Mouse (Mus musculus) forebrain, postnatal 0 days (tissue): ENCODE data around the gene Slc39a10. TPM values are rescaled to one million over a fixed set of nuclear protein-coding genes. Genes with fewer than 3 reads are reported as not detected.

ENCODE experiments used
- ATAC-seq: fragments of 200-750 bp; cut with Nextera tagmentation; 2 replicates; pipeline ENCODE4 v1.8.0; 2017; ENCODE audit warnings: mild to moderate bottlenecking, moderate library complexity
- DNase-seq: peaks from one replicate; pipeline ENCODE4 v3.0.0-alpha.2; 2015
- H3K27ac ChIP-seq: fragments of 300-500 bp; sonication (generic); 2 replicates; pipeline ENCODE4 v1.5.1; 2014; ENCODE audit warnings: low read depth, mild to moderate bottlenecking, antibody characterized with exemption, low read length, moderate library complexity, mixed read lengths
- H3K27me3 ChIP-seq: fragments of 300-500 bp; sonication (generic); 2 replicates; pipeline ENCODE4 v1.6.1; 2014; ENCODE audit warnings: mild to moderate bottlenecking, low read length, mixed read lengths; ENCODE audit not compliant: insufficient read depth
- H3K36me3 ChIP-seq: fragments of 300-500 bp; sonication (generic); 2 replicates; pipeline ENCODE4 v1.6.1; 2014; ENCODE audit warnings: mild to moderate bottlenecking, moderate library complexity; ENCODE audit not compliant: insufficient read depth
- H3K4me1 ChIP-seq: fragments of 300-500 bp; sonication (generic); 2 replicates; pipeline ENCODE4 v1.6.1; 2014; ENCODE audit warnings: antibody characterized with exemption; ENCODE audit not compliant: insufficient read depth
- H3K4me2 ChIP-seq: fragments of 300-500 bp; sonication (generic); 2 replicates; pipeline ENCODE4 v1.6.1; 2014; ENCODE audit warnings: low read depth, mild to moderate bottlenecking, moderate library complexity
- H3K4me3 ChIP-seq: fragments of 300-500 bp; sonication (generic); 2 replicates; pipeline ENCODE4 v1.5.1; 2014; ENCODE audit warnings: low read depth, low read length, mixed read lengths
- H3K9ac ChIP-seq: fragments of 300-500 bp; sonication (generic); 2 replicates; pipeline ENCODE4 v1.6.1; 2014; ENCODE audit warnings: mild to moderate bottlenecking
- H3K9me3 ChIP-seq: fragments of 300-500 bp; sonication (generic); 2 replicates; pipeline ENCODE4 v1.6.1; 2016; ENCODE audit warnings: low read length
- CTCF ChIP-seq: sonication (generic); IDR thresholded peaks from 2 replicates; pipeline ENCODE4 v1.5.1; 2016; ENCODE audit warnings: antibody characterized with exemption, control low read depth, low read depth
- WGBS: fragments of 180-500 bp; shearing (Covaris S2); extraction: QIAGEN DNeasy Blood & Tissue Kit; methylation state at CpG from one replicate; pipeline ENCODE4 v1.1.7; 2014; 5-methylcytosine and 5-hydroxymethylcytosine counted together
- polyA plus RNA-seq: library from polyadenylated mRNA; unstranded; fragments of >200 nt; fragmentation: Nextera tagmentation; extraction: Ambion mirVana; gene quantifications from 2 replicates; pipeline ENCODE4 v1.2.1, GENCODE M21; 2015
- total RNA-seq: library from RNA; depleted of rRNA; stranded (reverse); fragments of >200 nt; gene quantifications from 2 replicates; pipeline ENCODE4 v1.2.3, GENCODE M21; 2014

The Slc39a10 gene
- total and polyA plus RNA-seq, 2 experiments from 2014 or later = 48.3 to 79.9 TPM

GRCm38 (mm10) chr1:46916237-46916636 is 23.6 kb upstream of the Slc39a10 start:
- no peaks in the 10 kb centered on the region for H3K9me3 ChIP-seq
- H3K36me3 ChIP-seq = no peaks in the 10 kb centered on the region
- H3K27ac ChIP-seq = no peak overlapping the region
- ATAC-seq (no peak), DNase-seq (no peak)
- no peak overlapping the region for H3K4me2 ChIP-seq
- no peaks in the 10 kb centered on the region for H3K27me3 ChIP-seq
- H3K4me3 ChIP-seq = no peak overlapping the region
- no peak overlapping the region for H3K9ac ChIP-seq
- no peak for TF ChIP-seq CTCF
- no peaks in the 10 kb centered on the region for H3K4me1 ChIP-seq

DNA sequence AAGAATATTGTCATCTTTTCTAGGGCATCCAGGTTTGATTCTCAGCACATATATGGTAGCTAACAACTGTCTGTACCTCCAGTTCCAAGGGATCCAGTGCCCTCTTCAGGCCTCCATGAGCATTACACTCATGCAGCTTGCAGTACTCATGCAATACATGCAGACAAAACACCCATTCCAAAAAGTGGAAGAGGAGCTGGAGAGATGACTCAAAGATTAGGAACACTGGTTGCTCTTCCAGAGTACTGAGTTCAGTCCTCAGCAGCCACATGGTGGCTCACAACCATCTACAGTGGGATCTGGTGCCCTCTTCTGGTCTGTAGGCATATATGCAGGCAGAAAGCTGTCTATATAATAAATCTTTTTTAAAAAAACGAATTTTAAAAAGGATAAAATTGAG is 21.7 kb upstream of the Slc39a10 start:
- Histone ChIP-seq H3K4me3 (no peak overlapping the region), H3K27me3 (no peaks in the 10 kb centered on the region), H3K9ac (no peak overlapping the region), H3K36me3 (no peaks in the 10 kb centered on the region), H3K27ac (no peak overlapping the region), H3K4me1 (no peaks in the 10 kb centered on the region), H3K4me2 (no peak overlapping the region), H3K9me3 (no peaks in the 10 kb centered on the region)
- TF ChIP-seq CTCF = peak; percentile 14; the same call in 1 of the 2 replicates
- WGBS = 50% methylated on average over 1 of the region's 1 CpGs
- DNase-seq (no peak), ATAC-seq (no peak)

- Histone ChIP-seq H3K4me2 (no peak overlapping the region), H3K9ac (no peak overlapping the region), H3K36me3 (no peaks in the 10 kb centered on the region), H3K9me3 (no peaks in the 10 kb centered on the region), H3K4me1 (no peaks in the 10 kb centered on the region), H3K4me3 (no peak overlapping the region), H3K27me3 (no peaks in the 10 kb centered on the region), H3K27ac (no peak overlapping the region)
- ATAC-seq (peak; percentile 55; the same call in 1 of the 2 replicates), DNase-seq (no peak)
- TF ChIP-seq CTCF = no peak
- WGBS = 88% methylated on average over 1 of the region's 1 CpGs
Measured at GRCm38 (mm10) chr1:46912506-46913156, 20.0 kb upstream of the Slc39a10 start.

- H3K36me3 ChIP-seq = no peaks in the 10 kb centered on the region
- no peak for DNase-seq
Measured at GRCm38 (mm10) chr1:46910154-46910553, 17.5 kb upstream of the Slc39a10 start.

GRCm38 (mm10) chr1:46905706-46906105 is 13.1 kb upstream of the Slc39a10 start:
- Histone ChIP-seq H3K27ac (no peak overlapping the region), H3K4me1 (no peaks in the 10 kb centered on the region), H3K9me3 (no peaks in the 10 kb centered on the region), H3K4me2 (no peak overlapping the region), H3K36me3 (no peaks in the 10 kb centered on the region), H3K27me3 (no peaks in the 10 kb centered on the region), H3K9ac (no peak overlapping the region), H3K4me3 (no peak overlapping the region)
- no peak for TF ChIP-seq CTCF
- WGBS = 72% methylated on average over 5 of the region's 5 CpGs
- 0 out of 2 replicates have a peak, but pooled peaks have one; percentile 38 for ATAC-seq
- peak; percentile 41 for DNase-seq

More at GRCm38 (mm10) chr1:46910154-46910553, 17.5 kb upstream of the Slc39a10 start:
- Histone ChIP-seq H3K4me1 (no peaks in the 10 kb centered on the region), H3K27ac (no peak overlapping the region), H3K4me2 (no peak overlapping the region), H3K9ac (no peak overlapping the region), H3K27me3 (no peaks in the 10 kb centered on the region), H3K9me3 (no peaks in the 10 kb centered on the region), H3K4me3 (no peak overlapping the region)
- TF ChIP-seq CTCF = no peak
- no peak for ATAC-seq
- WGBS = 95% methylated on average over 3 of the region's 3 CpGs

- DNase-seq (no peak), ATAC-seq (no peak)
Measured at GRCm38 (mm10) chr1:46902102-46902683, 9.5 kb upstream of the Slc39a10 start.

GRCm38 (mm10) chr1:46894281-46894842 is 1.7 kb upstream of the Slc39a10 start:
- Histone ChIP-seq H3K4me3 (no peak overlapping the region), H3K4me1 (no peaks in the 10 kb centered on the region), H3K4me2 (no peak overlapping the region), H3K9me3 (no peaks in the 10 kb centered on the region), H3K27me3 (no peaks in the 10 kb centered on the region), H3K27ac (no peak overlapping the region), H3K9ac (no peak overlapping the region), H3K36me3 (no peaks in the 10 kb centered on the region)
- 41% methylated on average over 7 of the region's 7 CpGs for WGBS
- ATAC-seq (no peak), DNase-seq (no peak)
- TF ChIP-seq CTCF = no peak

More at GRCm38 (mm10) chr1:46902102-46902683, 9.5 kb upstream of the Slc39a10 start:
- WGBS = 52% methylated on average over 2 of the region's 2 CpGs
- Histone ChIP-seq H3K36me3 (no peaks in the 10 kb centered on the region), H3K27ac (no peak overlapping the region), H3K27me3 (no peaks in the 10 kb centered on the region), H3K4me3 (no peak overlapping the region), H3K9ac (no peak overlapping the region), H3K4me2 (no peak overlapping the region), H3K9me3 (no peaks in the 10 kb centered on the region), H3K4me1 (no peaks in the 10 kb centered on the region)
- TF ChIP-seq CTCF = no peak
